Mouse (Mus musculus) forebrain, embryonic 14.5 days (tissue): ENCODE results near the gene Wasf1. TPM values are rescaled to one million over a fixed set of nuclear protein-coding genes. Genes with fewer than 3 reads are reported as not detected.

Experiments used
- ATAC-seq: fragments of 200-750 bp; cut with Nextera tagmentation; 2 replicates; pipeline ENCODE4 v1.8.0; 2017; ENCODE audit warnings: mild to moderate bottlenecking, moderate library complexity
- DNase-seq: peaks from one replicate; pipeline ENCODE4 v3.0.0-alpha.2; 2015; ENCODE audit warnings: low spot score
- H3K27ac ChIP-seq: fragments of 300-500 bp; sonication (generic); 2 replicates; pipeline ENCODE4 v1.5.1; 2014; ENCODE audit warnings: low read depth, mild to moderate bottlenecking, control low read depth, low read length, moderate library complexity
- H3K27me3 ChIP-seq: fragments of 300-500 bp; sonication (generic); replicated peaks from 2 replicates; pipeline ENCODE4 v1.6.1; 2014; ENCODE audit warnings: low read length, control low read depth, mixed read lengths; ENCODE audit not compliant: control insufficient read depth, insufficient read depth
- H3K36me3 ChIP-seq: fragments of 300-500 bp; sonication (generic); 2 replicates; pipeline ENCODE4 v1.6.1; 2014; ENCODE audit warnings: low read length, control low read depth; ENCODE audit not compliant: control insufficient read depth, insufficient read depth
- H3K4me1 ChIP-seq: fragments of 300-500 bp; sonication (generic); 2 replicates; pipeline ENCODE4 v1.6.1; 2014; ENCODE audit warnings: antibody characterized with exemption, low read length, control low read depth; ENCODE audit not compliant: control insufficient read depth, insufficient read depth
- H3K4me2 ChIP-seq: fragments of 300-500 bp; sonication (generic); 2 replicates; pipeline ENCODE4 v1.6.1; 2014; ENCODE audit warnings: mild to moderate bottlenecking, control low read depth, low read length
- H3K4me3 ChIP-seq: fragments of 300-500 bp; sonication (generic); 2 replicates; pipeline ENCODE4 v1.5.1; 2014; ENCODE audit warnings: low read depth, low read length, control low read depth
- H3K9ac ChIP-seq: fragments of 300-500 bp; sonication (generic); 2 replicates; pipeline ENCODE4 v1.6.1; 2014; ENCODE audit warnings: mild to moderate bottlenecking, low read length, control low read depth, moderate library complexity
- H3K9me3 ChIP-seq: fragments of 300-500 bp; sonication (generic); replicated peaks from 2 replicates; pipeline ENCODE4 v1.6.1; 2016; ENCODE audit warnings: low read length, control low read depth, mixed read lengths; ENCODE audit not compliant: control insufficient read depth
- WGBS: fragments of 180-500 bp; shearing (Covaris S2); extraction: QIAGEN DNeasy Blood & Tissue Kit; methylation state at CpG from one replicate; pipeline ENCODE4 v1.1.7; 2014; 5-methylcytosine and 5-hydroxymethylcytosine counted together
- polyA plus RNA-seq: library from polyadenylated mRNA; unstranded; fragments of >200 nt; fragmentation: Nextera tagmentation; extraction: Ambion mirVana; gene quantifications from 2 replicates; pipeline ENCODE4 v1.2.1, GENCODE M21; 2014

Wasf1 gene
- polyA plus RNA-seq, 1 experiment from 2014 or later = 51.5 TPM

- Histone ChIP-seq H3K4me1 (peaks cover 7% of the 10 kb centered on the region), H3K36me3 (peaks cover 23% of the 10 kb centered on the region), H3K27ac (no peak overlapping the region), H3K4me3 (no peak overlapping the region), H3K9ac (no peak overlapping the region), H3K9me3 (no peaks in the 10 kb centered on the region), H3K4me2 (no peak overlapping the region), H3K27me3 (no peaks in the 10 kb centered on the region)
- ATAC-seq (peak; percentile 71), DNase-seq (peak; percentile 71)
- WGBS = 9% methylated on average over 4 of the region's 4 CpGs
Measured at GRCm38 (mm10) chr10:40942688-40943087, 59.4 kb downstream of the Wasf1 start.

DNA sequence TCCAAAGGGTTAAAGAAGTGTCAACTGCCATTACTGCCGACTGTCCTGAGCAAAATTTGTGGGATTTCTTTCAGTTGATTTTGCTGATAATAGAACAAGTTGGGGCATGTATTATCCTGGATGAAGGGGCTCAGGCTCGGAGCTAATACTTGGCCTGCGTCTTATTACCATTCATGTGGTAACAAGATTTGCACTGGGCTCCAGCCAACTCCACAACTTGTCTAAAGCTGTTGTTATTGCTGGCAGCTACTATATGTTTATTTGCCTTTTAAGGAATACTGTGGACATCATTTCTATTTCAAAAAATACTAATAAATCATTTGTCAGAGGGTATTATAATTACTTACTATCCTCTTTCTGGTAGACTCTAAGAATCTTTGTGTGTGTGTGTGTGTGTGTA, 66.9 kb downstream of the Wasf1 start:
- DNase-seq (no peak), ATAC-seq (no peak)
- Histone ChIP-seq H3K9ac (no peak overlapping the region), H3K36me3 (peaks cover 12% of the 10 kb centered on the region; the same call in 1 of the 2 replicates), H3K4me1 (no peaks in the 10 kb centered on the region), H3K4me2 (no peak overlapping the region), H3K27ac (no peak overlapping the region), H3K4me3 (no peak overlapping the region), H3K9me3 (no peaks in the 10 kb centered on the region), H3K27me3 (no peaks in the 10 kb centered on the region)
- 36% methylated on average over 3 of the region's 3 CpGs for WGBS

- peaks cover 4% of the 10 kb centered on the region; the same call in 1 of the 2 replicates for H3K36me3 ChIP-seq
Measured at GRCm38 (mm10) chr10:40956206-40956605, 72.9 kb downstream of the Wasf1 start.

DNA sequence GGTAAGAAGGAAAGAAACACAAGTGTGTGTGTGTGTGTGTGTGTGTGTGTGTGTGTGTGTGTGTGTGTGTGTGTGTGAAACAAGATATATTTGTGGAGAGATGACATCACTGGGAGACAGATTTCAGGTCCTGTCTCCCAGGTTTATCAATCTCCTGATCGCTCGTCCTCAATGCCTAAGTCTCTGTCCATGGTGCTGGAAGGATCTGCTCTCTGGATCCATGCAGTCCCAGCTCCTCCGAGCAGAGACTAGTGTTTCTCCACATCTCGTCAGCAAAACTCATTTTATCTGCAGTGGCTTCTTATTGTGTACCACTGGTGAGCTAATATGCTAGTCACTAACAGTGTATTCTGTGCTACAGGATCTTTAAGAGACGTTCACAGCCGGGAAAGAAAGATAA, 78.1 kb downstream of the Wasf1 start:
- no peak overlapping the region for H3K4me3 ChIP-seq
- peaks cover 3% of the 10 kb centered on the region; the same call in 1 of the 2 replicates for H3K4me1 ChIP-seq
- H3K36me3 ChIP-seq = no peaks in the 10 kb centered on the region
- no peaks in the 10 kb centered on the region for H3K9me3 ChIP-seq
- no peak for ATAC-seq
- no peak for DNase-seq
- no peak overlapping the region for H3K27ac ChIP-seq
- WGBS = 69% methylated on average over 6 of the region's 6 CpGs
- H3K9ac ChIP-seq = no peak overlapping the region
- no peaks in the 10 kb centered on the region for H3K27me3 ChIP-seq
- H3K4me2 ChIP-seq = no peak overlapping the region

More at GRCm38 (mm10) chr10:40956206-40956605, 72.9 kb downstream of the Wasf1 start:
- Histone ChIP-seq H3K4me3 (no peak overlapping the region), H3K4me1 (no peaks in the 10 kb centered on the region), H3K9ac (no peak overlapping the region), H3K27ac (no peak overlapping the region), H3K27me3 (no peaks in the 10 kb centered on the region), H3K4me2 (no peak overlapping the region), H3K9me3 (no peaks in the 10 kb centered on the region)
- ATAC-seq = no peak
- no peak for DNase-seq
- 91% methylated on average over 5 of the region's 5 CpGs for WGBS

GRCm38 (mm10) chr10:40962008-40962407, 78.7 kb downstream of the Wasf1 start:
- WGBS = 90% methylated on average over 4 of the region's 4 CpGs
- no peak for ATAC-seq

GRCm38 (mm10) chr10:40964546-40964945, 81.3 kb downstream of the Wasf1 start:
- ATAC-seq (no peak), DNase-seq (no peak)
- H3K27me3 ChIP-seq = no peaks in the 10 kb centered on the region
- no peak overlapping the region for H3K27ac ChIP-seq
- no peaks in the 10 kb centered on the region for H3K36me3 ChIP-seq
- H3K9ac ChIP-seq = no peak overlapping the region
- WGBS = 37% methylated on average over 4 of the region's 4 CpGs
- no peaks in the 10 kb centered on the region for H3K9me3 ChIP-seq
- peaks cover 11% of the 10 kb centered on the region; the same call in 1 of the 2 replicates for H3K4me1 ChIP-seq
- no peak overlapping the region for H3K4me2 ChIP-seq
- H3K4me3 ChIP-seq = no peak overlapping the region

More at GRCm38 (mm10) chr10:40962008-40962407, 78.7 kb downstream of the Wasf1 start:
- H3K9me3 ChIP-seq = no peaks in the 10 kb centered on the region
- no peaks in the 10 kb centered on the region for H3K36me3 ChIP-seq
- no peak for DNase-seq
- no peak overlapping the region for H3K4me2 ChIP-seq
- no peak overlapping the region for H3K4me3 ChIP-seq
- H3K9ac ChIP-seq = no peak overlapping the region
- no peak overlapping the region for H3K27ac ChIP-seq
- peaks cover 3% of the 10 kb centered on the region; the same call in 1 of the 2 replicates for H3K4me1 ChIP-seq
- no peaks in the 10 kb centered on the region for H3K27me3 ChIP-seq

DNA sequence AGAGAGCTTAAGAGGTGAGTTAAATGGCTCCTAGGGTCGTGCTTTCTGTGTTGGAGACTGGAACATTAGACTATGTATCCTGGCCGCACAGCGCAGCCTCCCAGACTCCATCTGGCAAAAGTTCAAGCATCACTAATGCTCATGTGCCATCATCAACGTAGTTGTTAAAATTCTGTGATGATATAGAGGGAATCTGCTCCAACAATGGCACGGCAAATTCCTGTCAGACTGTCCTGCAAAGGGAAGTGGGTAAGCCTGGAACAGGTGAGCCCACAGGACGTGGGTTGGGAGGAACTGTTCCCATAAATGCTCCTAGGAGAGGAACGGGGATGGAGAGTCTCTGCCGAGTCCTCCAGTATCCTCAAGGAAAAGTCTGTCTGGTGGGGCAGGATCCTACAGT, 85.3 kb downstream of the Wasf1 start:
- WGBS = 61% methylated on average over 8 of the region's 8 CpGs

DNA sequence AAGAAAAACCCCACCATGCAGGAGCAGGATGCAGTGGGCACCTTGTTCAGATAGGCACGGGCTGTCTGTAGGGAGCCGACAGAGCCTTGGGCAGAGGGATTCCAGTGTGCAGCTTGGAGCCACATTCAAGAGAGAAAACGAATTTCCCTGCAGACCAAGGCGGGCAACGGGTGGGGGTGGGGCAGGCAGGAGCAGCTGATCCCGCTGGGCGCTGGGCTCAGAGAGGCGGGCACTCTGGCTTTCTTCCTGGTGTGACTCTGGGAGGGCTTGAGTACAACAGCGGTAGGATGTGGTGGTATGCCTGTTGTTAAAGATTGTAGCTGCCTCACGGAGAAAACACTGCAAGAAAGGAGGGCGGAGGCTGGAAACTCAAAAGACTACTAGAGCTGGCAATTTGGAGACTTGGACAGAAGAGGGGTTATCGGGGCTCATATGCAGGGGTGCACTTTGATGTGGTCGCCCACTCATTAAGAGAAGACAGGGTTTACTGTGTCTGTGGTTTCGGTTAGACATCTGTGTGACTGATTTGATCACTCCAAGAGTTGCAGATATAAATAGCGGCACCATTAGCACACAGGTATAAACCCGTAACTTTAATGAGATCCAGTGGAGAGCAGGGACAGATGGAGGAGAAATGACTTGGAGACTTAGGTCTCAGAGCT, 86.2 kb downstream of the Wasf1 start:
- WGBS = 11% methylated on average over 16 of the region's 16 CpGs
- peak overlapping the region; percentile 19 for H3K4me3 ChIP-seq

More for the DNA sequence above, 85.3 kb downstream of the Wasf1 start:
- Histone ChIP-seq H3K9ac (no peak overlapping the region), H3K9me3 (no peaks in the 10 kb centered on the region), H3K4me2 (no peak overlapping the region), H3K36me3 (no peaks in the 10 kb centered on the region), H3K27ac (no peak overlapping the region), H3K27me3 (no peaks in the 10 kb centered on the region), H3K4me1 (peaks cover 12% of the 10 kb centered on the region; the same call in 1 of the 2 replicates), H3K4me3 (no peak overlapping the region)
- DNase-seq (no peak), ATAC-seq (no peak)

GRCm38 (mm10) chr10:40970601-40971245, 87.4 kb downstream of the Wasf1 start:
- Histone ChIP-seq H3K27ac (no peak overlapping the region), H3K9me3 (no peaks in the 10 kb centered on the region), H3K9ac (no peak overlapping the region), H3K36me3 (no peaks in the 10 kb centered on the region), H3K27me3 (no peaks in the 10 kb centered on the region), H3K4me3 (no peak overlapping the region), H3K4me1 (0 out of 2 replicates have a peak, but pooled peaks cover 9% of the 10 kb centered on the region), H3K4me2 (no peak overlapping the region)
- ATAC-seq (peak; percentile 50), DNase-seq (peak; percentile 63)
- 41% methylated on average over 12 of the region's 12 CpGs for WGBS

More for the DNA sequence above, 86.2 kb downstream of the Wasf1 start:
- H3K36me3 ChIP-seq = no peaks in the 10 kb centered on the region
- peak overlapping the region; percentile 37 for H3K9ac ChIP-seq
- peak overlapping the region; percentile 50 for H3K4me2 ChIP-seq
- H3K9me3 ChIP-seq = no peaks in the 10 kb centered on the region
- peaks cover 10% of the 10 kb centered on the region; the same call in 1 of the 2 replicates for H3K4me1 ChIP-seq
- H3K27ac ChIP-seq = no peak overlapping the region
- no peaks in the 10 kb centered on the region for H3K27me3 ChIP-seq
- DNase-seq (peak; percentile 72), ATAC-seq (peak; percentile 75)
